Mouse (Mus musculus): ENCODE measurements at regions not wholly inside any gene's neighbourhood (a gene's known extent, or its start where the extent isn't known, plus 50 kb on each side); places are given as distances from the start of the nearest gene placed in this dataset.

GRCm38 (mm10) chr8:128188321-128188720 lies 170.1 kb upstream of the Nrp1 start:
- Histone ChIP-seq H3K4me1 (peaks cover 8% of the 10 kb centered on the region; the same call in 1 of the 2 replicates), H3K9me3 (no peaks in the 10 kb centered on the region), H3K27ac (no peak overlapping the region), H3K4me3 (no peak overlapping the region), H3K27me3 (ENCODE audit: insufficient read depth, poor library complexity, severe bottlenecking) (no peaks in the 10 kb centered on the region), H3K36me3 (no peaks in the 10 kb centered on the region)
- WGBS: 79% methylated on average over 6 of the region's 6 CpGs
- DNase-seq (ENCODE audit: low spot score): no peak

- Histone ChIP-seq H3K27ac (no peak overlapping the region), H3K36me3 (no peaks in the 10 kb centered on the region), H3K4me3 (no peak overlapping the region), H3K9me3 (no peaks in the 10 kb centered on the region), H3K27me3 (ENCODE audit: insufficient read depth, poor library complexity, severe bottlenecking) (no peaks in the 10 kb centered on the region), H3K4me1 (0 out of 2 replicates have a peak, but pooled peaks cover 1% of the 10 kb centered on the region)
- no peak for DNase-seq (ENCODE audit: low spot score)
- 77% methylated on average over 3 of the region's 3 CpGs for WGBS
These were observed 165.0 kb upstream of the Nrp1 start for GRCm38 (mm10) chr8:128193293-128193887.

DNA sequence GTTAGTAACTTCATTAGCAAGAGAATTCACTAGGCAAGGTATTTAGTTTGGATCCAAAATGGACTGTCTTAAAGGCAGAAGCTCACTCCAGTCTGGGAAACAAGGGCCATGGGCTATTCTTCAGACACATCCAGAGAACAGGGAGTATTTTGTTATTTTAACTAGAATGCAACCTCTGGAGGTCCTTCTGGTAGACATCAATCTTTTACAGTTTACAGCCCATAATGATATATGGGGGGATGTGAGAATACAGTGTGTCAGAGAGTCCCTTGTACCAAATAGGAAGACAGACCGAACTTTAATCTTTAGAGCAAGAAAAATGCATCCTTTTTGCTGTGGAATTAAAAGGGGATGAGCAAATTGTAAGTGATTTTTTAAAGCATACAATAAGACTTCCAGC lies 157.6 kb upstream of the Nrp1 start:
- no peaks in the 10 kb centered on the region for H3K27me3 ChIP-seq (ENCODE audit: insufficient read depth, poor library complexity, severe bottlenecking)
- H3K9me3 ChIP-seq: no peaks in the 10 kb centered on the region
- no peaks in the 10 kb centered on the region for H3K36me3 ChIP-seq
- no peaks in the 10 kb centered on the region for H3K4me1 ChIP-seq
- H3K27ac ChIP-seq: no peak overlapping the region
- WGBS: 87% methylated on average over 1 of the region's 1 CpGs
- DNase-seq (ENCODE audit: low spot score): no peak
- H3K4me3 ChIP-seq: no peak overlapping the region

- no peak overlapping the region for H3K4me3 ChIP-seq
- 71% methylated on average over 4 of the region's 4 CpGs for WGBS
- no peaks in the 10 kb centered on the region for H3K36me3 ChIP-seq
- H3K27ac ChIP-seq: no peak overlapping the region
- H3K9me3 ChIP-seq: no peaks in the 10 kb centered on the region
- DNase-seq (ENCODE audit: low spot score): no peak
- H3K27me3 ChIP-seq (ENCODE audit: insufficient read depth, poor library complexity, severe bottlenecking): no peaks in the 10 kb centered on the region
- no peaks in the 10 kb centered on the region for H3K4me1 ChIP-seq
These were observed 156.8 kb upstream of the Nrp1 start for GRCm38 (mm10) chr8:128201635-128202034.

DNA sequence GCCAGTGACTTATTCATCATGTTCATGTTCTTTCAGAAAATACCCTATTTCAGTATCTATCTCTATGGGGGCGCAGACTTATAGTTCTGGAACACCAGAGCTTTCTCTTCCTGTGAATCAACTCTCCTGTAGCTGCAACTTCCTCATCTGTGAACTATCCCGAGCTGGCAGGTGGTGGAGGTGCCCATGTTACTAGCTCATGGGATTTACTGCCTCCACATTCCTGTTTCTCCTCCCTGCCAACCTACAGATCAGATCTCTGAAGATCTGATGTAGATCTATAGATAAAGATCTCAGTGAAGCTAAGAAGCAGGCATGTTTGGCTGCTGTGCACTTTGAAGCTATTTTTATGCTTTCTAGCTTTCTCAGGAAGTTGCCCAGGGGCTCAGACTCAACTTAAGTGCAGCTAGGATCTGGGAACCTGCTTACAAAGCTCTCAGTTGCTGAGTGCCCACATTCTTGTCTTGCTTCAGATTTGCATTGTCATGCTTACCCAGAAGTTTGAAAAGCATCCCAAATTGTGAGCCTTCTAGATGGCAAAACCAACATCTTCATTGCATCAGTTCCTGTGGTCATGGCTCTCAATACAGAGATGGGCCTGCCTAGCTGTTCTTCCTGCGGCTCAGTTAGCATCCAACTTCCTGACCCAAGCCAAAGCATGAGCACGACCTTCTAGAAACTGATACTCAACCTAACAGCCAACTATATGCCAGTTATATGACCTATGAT lies 156.1 kb upstream of the Nrp1 start:
- Histone ChIP-seq H3K4me1 (no peaks in the 10 kb centered on the region), H3K27ac (no peak overlapping the region), H3K9me3 (no peaks in the 10 kb centered on the region), H3K4me3 (no peak overlapping the region), H3K36me3 (no peaks in the 10 kb centered on the region), H3K27me3 (ENCODE audit: insufficient read depth, poor library complexity, severe bottlenecking) (no peaks in the 10 kb centered on the region)
- 78% methylated on average over 4 of the region's 4 CpGs for WGBS
- DNase-seq (ENCODE audit: low spot score): no peak

DNA sequence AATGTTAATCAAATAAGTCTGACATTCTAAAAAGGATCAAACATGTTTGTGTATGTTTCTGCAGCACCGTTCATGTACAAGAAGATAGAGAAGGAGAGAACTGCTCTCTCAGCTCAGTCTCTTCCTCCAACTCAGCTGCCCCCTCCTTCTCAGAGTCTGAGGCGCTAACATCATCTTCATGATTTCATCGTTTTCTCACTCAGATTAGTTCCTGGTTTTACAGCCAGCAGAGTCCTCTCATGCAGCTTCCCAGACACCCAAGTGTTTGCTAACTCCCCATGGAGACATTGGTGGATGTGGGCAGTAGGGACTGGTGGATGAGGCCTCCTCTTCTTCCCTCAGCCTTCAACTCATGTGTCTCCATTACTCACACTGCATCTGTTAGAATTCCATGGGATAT lies 153.6 kb upstream of the Nrp1 start:
- DNase-seq (ENCODE audit: low spot score): no peak
- no peaks in the 10 kb centered on the region for H3K4me1 ChIP-seq
- WGBS: 80% methylated on average over 3 of the region's 3 CpGs

DNA sequence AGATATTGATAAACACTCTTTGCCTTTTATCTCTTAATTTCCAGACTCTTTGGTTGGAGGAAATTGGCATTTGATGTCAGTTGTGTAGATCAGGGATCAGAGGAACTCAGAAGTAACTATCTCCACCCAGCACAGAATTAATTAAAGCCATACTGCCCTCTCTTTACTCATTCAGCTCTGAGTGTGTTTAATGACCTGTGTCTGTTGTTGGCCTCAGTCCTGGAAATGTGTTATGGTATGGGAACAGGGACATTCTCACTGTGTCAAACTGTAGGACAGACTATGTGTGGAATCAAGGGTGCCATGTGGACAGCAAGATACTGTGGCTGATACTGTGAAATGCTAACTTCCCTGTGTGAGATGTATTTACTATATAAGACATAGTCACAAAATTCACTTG lies 151.3 kb upstream of the Nrp1 start:
- Histone ChIP-seq H3K27me3 (ENCODE audit: insufficient read depth, poor library complexity, severe bottlenecking) (no peaks in the 10 kb centered on the region), H3K36me3 (no peaks in the 10 kb centered on the region), H3K4me3 (no peak overlapping the region), H3K9me3 (no peaks in the 10 kb centered on the region), H3K27ac (no peak overlapping the region), H3K4me1 (peaks cover 6% of the 10 kb centered on the region)
- no peak for DNase-seq (ENCODE audit: low spot score)

More for the DNA sequence above, 153.6 kb upstream of the Nrp1 start:
- Histone ChIP-seq H3K27ac (no peak overlapping the region), H3K27me3 (ENCODE audit: insufficient read depth, poor library complexity, severe bottlenecking) (no peaks in the 10 kb centered on the region), H3K36me3 (no peaks in the 10 kb centered on the region), H3K4me3 (no peak overlapping the region), H3K9me3 (no peaks in the 10 kb centered on the region)

GRCm38 (mm10) chr8:128210761-128211160 lies 147.6 kb upstream of the Nrp1 start:
- 77% methylated on average over 5 of the region's 5 CpGs for WGBS
- Histone ChIP-seq H3K4me1 (peaks cover 6% of the 10 kb centered on the region), H3K27ac (0 out of 2 replicates have a peak overlapping the region, but pooled peaks have one; percentile 17), H3K27me3 (ENCODE audit: insufficient read depth, poor library complexity, severe bottlenecking) (no peaks in the 10 kb centered on the region), H3K4me3 (no peak overlapping the region), H3K9me3 (no peaks in the 10 kb centered on the region), H3K36me3 (no peaks in the 10 kb centered on the region)
- DNase-seq (ENCODE audit: low spot score): no peak

GRCm38 (mm10) chr8:128212223-128212622 lies 146.2 kb upstream of the Nrp1 start:
- no peak overlapping the region for H3K4me3 ChIP-seq
- H3K36me3 ChIP-seq: no peaks in the 10 kb centered on the region
- no peaks in the 10 kb centered on the region for H3K9me3 ChIP-seq
- peaks cover 6% of the 10 kb centered on the region for H3K4me1 ChIP-seq
- H3K27me3 ChIP-seq (ENCODE audit: insufficient read depth, poor library complexity, severe bottlenecking): no peaks in the 10 kb centered on the region
- 70% methylated on average over 3 of the region's 3 CpGs for WGBS
- no peak overlapping the region for H3K27ac ChIP-seq
- DNase-seq (ENCODE audit: low spot score): no peak

- Histone ChIP-seq H3K27me3 (ENCODE audit: insufficient read depth, poor library complexity, severe bottlenecking) (no peaks in the 10 kb centered on the region), H3K4me3 (no peak overlapping the region), H3K4me1 (peaks cover 14% of the 10 kb centered on the region), H3K9me3 (no peaks in the 10 kb centered on the region), H3K36me3 (no peaks in the 10 kb centered on the region), H3K27ac (0 out of 2 replicates have a peak overlapping the region, but pooled peaks have one; percentile 31)
- 50% methylated on average over 2 of the region's 2 CpGs for WGBS
- DNase-seq (ENCODE audit: low spot score): no peak
These were observed 144.1 kb upstream of the Nrp1 start for GRCm38 (mm10) chr8:128214256-128214655.

GRCm38 (mm10) chr8:128218886-128219285 lies 139.5 kb upstream of the Nrp1 start:
- Histone ChIP-seq H3K36me3 (no peaks in the 10 kb centered on the region), H3K9me3 (no peaks in the 10 kb centered on the region), H3K4me1 (peaks cover 28% of the 10 kb centered on the region), H3K27me3 (ENCODE audit: insufficient read depth, poor library complexity, severe bottlenecking) (no peaks in the 10 kb centered on the region), H3K4me3 (no peak overlapping the region), H3K27ac (peak overlapping the region; percentile 76; the same call in 1 of the 2 replicates)
- 33% methylated on average over 2 of the region's 2 CpGs for WGBS
- DNase-seq (ENCODE audit: low spot score): no peak

GRCm38 (mm10) chr8:128219539-128219938 lies 138.9 kb upstream of the Nrp1 start:
- H3K9me3 ChIP-seq: no peaks in the 10 kb centered on the region
- H3K36me3 ChIP-seq: no peaks in the 10 kb centered on the region
- H3K27ac ChIP-seq: peak overlapping the region; percentile 76
- DNase-seq (ENCODE audit: low spot score): peak; percentile 79
- no peaks in the 10 kb centered on the region for H3K27me3 ChIP-seq (ENCODE audit: insufficient read depth, poor library complexity, severe bottlenecking)
- H3K4me1 ChIP-seq: peaks cover 32% of the 10 kb centered on the region
- no peak overlapping the region for H3K4me3 ChIP-seq

GRCm38 (mm10) chr8:128223092-128223491 lies 135.3 kb upstream of the Nrp1 start:
- Histone ChIP-seq H3K4me1 (peaks cover 34% of the 10 kb centered on the region), H3K9me3 (no peaks in the 10 kb centered on the region), H3K27ac (peak overlapping the region; percentile 47; the same call in 1 of the 2 replicates), H3K4me3 (no peak overlapping the region), H3K36me3 (no peaks in the 10 kb centered on the region), H3K27me3 (ENCODE audit: insufficient read depth, poor library complexity, severe bottlenecking) (no peaks in the 10 kb centered on the region)
- 88% methylated on average over 1 of the region's 1 CpGs for WGBS
- no peak for DNase-seq (ENCODE audit: low spot score)

Data from heart, embryonic 10.5 days (tissue).